Mouse (Mus musculus) forebrain, embryonic 14.5 days (tissue): ENCODE results near the gene Il20ra. TPM values are rescaled to one million over a fixed set of nuclear protein-coding genes. Genes with fewer than 3 reads are reported as not detected.

Experiments
- ATAC-seq: fragments of 200-750 bp; cut with Nextera tagmentation; 2 replicates; pipeline ENCODE4 v1.8.0; 2017; ENCODE audit warnings: mild to moderate bottlenecking, moderate library complexity
- DNase-seq: peaks from one replicate; pipeline ENCODE4 v3.0.0-alpha.2; 2015; ENCODE audit warnings: low spot score
- H3K27ac ChIP-seq: fragments of 300-500 bp; sonication (generic); 2 replicates; pipeline ENCODE4 v1.5.1; 2014; ENCODE audit warnings: low read depth, mild to moderate bottlenecking, control low read depth, low read length, moderate library complexity
- H3K27me3 ChIP-seq: fragments of 300-500 bp; sonication (generic); replicated peaks from 2 replicates; pipeline ENCODE4 v1.6.1; 2014; ENCODE audit warnings: low read length, control low read depth, mixed read lengths; ENCODE audit not compliant: control insufficient read depth, insufficient read depth
- H3K36me3 ChIP-seq: fragments of 300-500 bp; sonication (generic); 2 replicates; pipeline ENCODE4 v1.6.1; 2014; ENCODE audit warnings: low read length, control low read depth; ENCODE audit not compliant: control insufficient read depth, insufficient read depth
- H3K4me1 ChIP-seq: fragments of 300-500 bp; sonication (generic); 2 replicates; pipeline ENCODE4 v1.6.1; 2014; ENCODE audit warnings: antibody characterized with exemption, low read length, control low read depth; ENCODE audit not compliant: control insufficient read depth, insufficient read depth
- H3K4me2 ChIP-seq: fragments of 300-500 bp; sonication (generic); 2 replicates; pipeline ENCODE4 v1.6.1; 2014; ENCODE audit warnings: mild to moderate bottlenecking, control low read depth, low read length
- H3K4me3 ChIP-seq: fragments of 300-500 bp; sonication (generic); 2 replicates; pipeline ENCODE4 v1.5.1; 2014; ENCODE audit warnings: low read depth, low read length, control low read depth
- H3K9ac ChIP-seq: fragments of 300-500 bp; sonication (generic); 2 replicates; pipeline ENCODE4 v1.6.1; 2014; ENCODE audit warnings: mild to moderate bottlenecking, low read length, control low read depth, moderate library complexity
- H3K9me3 ChIP-seq: fragments of 300-500 bp; sonication (generic); replicated peaks from 2 replicates; pipeline ENCODE4 v1.6.1; 2016; ENCODE audit warnings: low read length, control low read depth, mixed read lengths; ENCODE audit not compliant: control insufficient read depth
- WGBS: fragments of 180-500 bp; shearing (Covaris S2); extraction: QIAGEN DNeasy Blood & Tissue Kit; methylation state at CpG from one replicate; pipeline ENCODE4 v1.1.7; 2014; 5-methylcytosine and 5-hydroxymethylcytosine counted together
- polyA plus RNA-seq: library from polyadenylated mRNA; unstranded; fragments of >200 nt; fragmentation: Nextera tagmentation; extraction: Ambion mirVana; gene quantifications from 2 replicates; pipeline ENCODE4 v1.2.1, GENCODE M21; 2014

Gene Il20ra
- polyA plus RNA-seq, 1 experiment from 2014 or later = not detected

GRCm38 (mm10) chr10:19802958-19803357 lies 90.6 kb downstream of the Il20ra start:
- no peak overlapping the region for H3K4me3 ChIP-seq
- 88% methylated on average over 7 of the region's 7 CpGs for WGBS
- no peaks in the 10 kb centered on the region for H3K36me3 ChIP-seq
- no peaks in the 10 kb centered on the region for H3K9me3 ChIP-seq
- no peaks in the 10 kb centered on the region for H3K4me1 ChIP-seq
- ATAC-seq (no peak), DNase-seq (no peak)
- no peak overlapping the region for H3K9ac ChIP-seq
- H3K4me2 ChIP-seq = no peak overlapping the region
- H3K27me3 ChIP-seq = no peaks in the 10 kb centered on the region
- H3K27ac ChIP-seq = no peak overlapping the region

GRCm38 (mm10) chr10:19804763-19805162 lies 92.4 kb downstream of the Il20ra start:
- 89% methylated on average over 7 of the region's 7 CpGs for WGBS
- no peaks in the 10 kb centered on the region for H3K36me3 ChIP-seq
- H3K9ac ChIP-seq = no peak overlapping the region
- H3K27ac ChIP-seq = no peak overlapping the region
- no peak for ATAC-seq
- H3K27me3 ChIP-seq = no peaks in the 10 kb centered on the region
- no peak overlapping the region for H3K4me2 ChIP-seq
- H3K4me1 ChIP-seq = no peaks in the 10 kb centered on the region
- no peaks in the 10 kb centered on the region for H3K9me3 ChIP-seq
- DNase-seq = no peak
- H3K4me3 ChIP-seq = no peak overlapping the region

Other genes starting within 250 kb of the Il20ra start
- 19.1 and 20.1 TPM in 2 replicates for gene Ifngr1, start 120.6 kb upstream of the Il20ra start, polyA plus RNA-seq
- gene Il22ra2, start 90.6 kb upstream of the Il20ra start, polyA plus RNA-seq = not detected in 2 replicates
- gene Slc35d3, start 138.9 kb downstream of the Il20ra start, polyA plus RNA-seq = 0.63 and 0.65 TPM in 2 replicates
- gene Pex7, start 195.1 kb downstream of the Il20ra start, polyA plus RNA-seq = 29.8 and 31.8 TPM in 2 replicates
- 0.72 and 0.95 TPM in 2 replicates for gene Map3k5, start 221.9 kb downstream of the Il20ra start, polyA plus RNA-seq